Mouse (Mus musculus) cerebellum, adult 2 months (tissue): ENCODE results near the gene Mrs2.

Experiments
- CTCF ChIP-seq: fragments of 200-500 bp; IDR thresholded peaks from 2 replicates; pipeline ENCODE4 v1.5.1; 2011; ENCODE audit warnings: low read depth, mild to moderate bottlenecking, control low read depth, low read length, moderate library complexity, borderline replicate concordance; ENCODE audit not compliant: insufficient read depth
- POLR2A ChIP-seq: fragments of 200-500 bp; IDR thresholded peaks from 2 replicates; pipeline ENCODE4 v1.6.1; 2011; ENCODE audit warnings: low read length, control low read depth, borderline replicate concordance; ENCODE audit not compliant: insufficient read depth

DNA sequence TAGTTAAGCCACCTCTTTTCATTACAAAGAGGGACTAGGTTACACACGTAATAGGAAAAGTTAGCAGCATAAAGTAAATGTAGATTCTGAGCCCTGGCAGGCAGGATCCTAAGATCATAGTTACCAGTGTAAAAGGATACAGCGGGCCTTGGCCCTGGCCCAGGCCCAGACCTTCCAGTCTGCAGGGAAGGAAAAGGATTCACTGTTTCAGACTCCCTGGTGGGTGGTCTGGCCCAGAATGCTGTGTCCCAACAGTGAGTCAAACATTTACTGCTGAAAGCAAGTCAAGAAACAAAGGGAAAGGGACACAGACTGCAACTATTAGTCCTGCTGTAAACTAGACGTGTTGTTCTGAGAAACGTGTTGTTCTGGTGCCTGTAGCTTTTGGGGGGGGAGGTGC lies 74.6 kb downstream of the Mrs2 start:
- no peak for TF ChIP-seq CTCF
- TF ChIP-seq POLR2A, result no peak
